Mouse (Mus musculus) spleen, postnatal 10 days (tissue): ENCODE results near the gene Smpd3.

Experiments used
- DNase-seq, 2 experiments: peaks; one replicate each; pipeline ENCODE4 v3.0.0; 2021 to 2022; ENCODE audit warnings: low spot score in 2 of 2

The Smpd3 gene

GRCm38 (mm10) chr8:106232751-106233150 is 105.0 kb downstream of the Smpd3 start:
- no peak for DNase-seq

GRCm38 (mm10) chr8:106231536-106231935 is 106.3 kb downstream of the Smpd3 start:
- DNase-seq = no peak

- peak; percentile 45 to 74 for DNase-seq
Observed at GRCm38 (mm10) chr8:106226589-106226988, 111.2 kb downstream of the Smpd3 start.

- DNase-seq = no peak
Observed at GRCm38 (mm10) chr8:106219620-106220019, 118.2 kb downstream of the Smpd3 start.

DNA sequence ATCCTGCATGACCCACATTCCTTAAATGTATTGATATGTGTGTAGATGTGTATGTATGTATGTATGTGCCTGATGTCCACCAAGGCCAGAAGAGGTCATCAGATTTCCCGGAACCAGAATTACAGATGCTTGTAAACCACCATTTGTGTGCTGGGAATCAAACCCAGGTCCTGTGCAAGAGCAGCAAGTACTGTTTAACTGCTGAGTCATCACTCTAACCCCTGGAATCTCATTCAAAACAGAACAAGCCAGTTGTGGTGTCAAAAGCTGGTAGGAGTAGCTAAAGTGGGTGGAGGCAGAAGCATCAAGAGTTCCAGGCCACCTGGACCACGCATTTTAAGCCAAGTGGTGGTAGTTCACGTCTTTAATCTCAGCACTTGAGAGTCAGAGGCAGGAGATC is 123.8 kb downstream of the Smpd3 start:
- DNase-seq = no peak

- no peak for DNase-seq
Observed at GRCm38 (mm10) chr8:106211421-106211820, 126.4 kb downstream of the Smpd3 start.

DNA sequence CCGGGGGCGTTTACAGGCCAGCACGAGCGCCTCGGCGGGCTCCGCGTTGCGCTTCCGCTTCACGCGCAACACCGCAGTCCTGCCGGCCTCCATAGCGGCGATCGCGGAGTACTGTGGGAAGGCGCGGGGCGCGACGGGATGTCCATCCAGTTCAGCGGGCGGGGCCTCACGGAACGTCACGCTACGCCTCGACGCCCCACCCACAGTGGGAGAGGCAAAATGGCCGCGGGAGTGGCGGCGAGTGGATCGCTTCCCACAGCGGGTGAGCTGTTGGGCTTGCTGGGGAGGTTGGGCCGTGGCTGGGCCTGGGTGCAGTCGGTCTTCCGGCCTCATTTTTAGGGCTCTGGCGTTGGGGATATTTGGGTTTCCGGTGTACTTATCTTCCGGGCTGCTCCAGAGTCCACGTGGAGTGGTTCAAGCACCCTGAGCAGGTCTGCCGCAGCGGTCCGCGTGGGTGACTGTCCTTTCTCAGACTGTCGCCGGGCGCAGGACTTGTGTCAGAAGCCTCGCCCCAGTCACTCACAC is 126.9 kb downstream of the Smpd3 start, which contains the start of the genes Slc7a6os and Prmt7:
TSS of gene Slc7a6os (minus strand) at position 115 of the 525 bp plus-strand sequence.
TSS of gene Prmt7 (plus strand) at position 116 of the 525 bp plus-strand sequence.
- DNase-seq = peak; percentile 93 to 96

DNA sequence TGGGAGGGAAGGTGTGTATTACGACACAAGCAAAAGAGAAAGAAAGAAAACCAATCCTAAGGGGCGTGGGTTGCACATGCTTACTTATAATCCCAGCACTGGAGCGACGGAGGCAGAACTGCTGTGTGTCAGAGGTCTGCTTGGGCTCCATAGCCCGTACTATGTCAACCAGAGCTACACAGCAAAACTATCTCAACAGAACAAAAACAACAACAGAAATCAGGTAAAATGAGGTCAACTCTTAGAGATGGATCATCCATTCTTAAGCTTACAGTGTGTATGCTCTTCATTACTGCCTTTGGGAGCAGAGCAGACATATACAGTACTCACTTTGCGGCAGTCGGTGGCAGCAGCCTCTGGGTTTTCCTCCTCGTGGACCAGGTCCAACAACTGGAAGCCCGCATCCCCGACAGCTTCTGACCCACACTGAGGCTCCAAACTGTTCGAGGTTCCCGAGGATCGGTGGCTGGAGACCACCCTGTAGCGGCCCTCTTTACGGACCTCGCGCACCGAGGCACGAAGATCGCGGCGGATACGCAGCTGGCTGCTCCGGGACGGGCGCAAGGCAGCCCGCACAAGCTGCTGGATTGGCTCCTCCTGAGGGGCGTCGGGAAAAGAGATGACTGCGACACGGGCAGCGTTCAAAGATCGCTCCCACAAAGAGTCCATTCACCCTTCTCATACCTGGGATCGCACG is 127.6 kb downstream of the Smpd3 start:
- peak in 1 of 2 experiments; percentile 16 for DNase-seq
